Mouse (Mus musculus) hindbrain, postnatal 0 days (tissue): ENCODE results near the gene Slc29a3. TPM values are rescaled to one million over a fixed set of nuclear protein-coding genes. Genes with fewer than 3 reads are reported as not detected.
"Not testable (repeated sequence)": the region's sequence is repeated elsewhere in the genome, so short reads cannot be mapped to it uniquely, and the experiment has no call there.

Source experiments
- ATAC-seq: fragments of 200-750 bp; cut with Nextera tagmentation; 2 replicates; pipeline ENCODE4 v1.8.0; 2017; ENCODE audit warnings: mild to moderate bottlenecking, moderate TSS enrichment, moderate library complexity
- DNase-seq: peaks from one replicate; pipeline ENCODE4 v3.0.0-alpha.2; 2015; ENCODE audit warnings: low spot score
- H3K27ac ChIP-seq: fragments of 300-500 bp; sonication (generic); 2 replicates; pipeline ENCODE4 v1.5.1; 2014; ENCODE audit warnings: mild to moderate bottlenecking
- H3K27me3 ChIP-seq: fragments of 300-500 bp; sonication (generic); 2 replicates; pipeline ENCODE4 v1.6.1; 2014; ENCODE audit warnings: low read length, mixed read lengths; ENCODE audit not compliant: insufficient read depth
- H3K36me3 ChIP-seq: fragments of 300-500 bp; sonication (generic); 2 replicates; pipeline ENCODE4 v1.6.1; 2014; ENCODE audit warnings: low read length, mixed read lengths; ENCODE audit not compliant: insufficient read depth
- H3K4me1 ChIP-seq: fragments of 300-500 bp; sonication (generic); 2 replicates; pipeline ENCODE4 v1.6.1; 2014; ENCODE audit warnings: antibody characterized with exemption, low read length, mixed read lengths; ENCODE audit not compliant: insufficient read depth
- H3K4me2 ChIP-seq: fragments of 300-500 bp; sonication (generic); 2 replicates; pipeline ENCODE4 v1.6.1; 2014; ENCODE audit warnings: low read depth, mild to moderate bottlenecking, low read length, moderate library complexity, mixed read lengths
- H3K4me3 ChIP-seq: fragments of 300-500 bp; sonication (generic); 2 replicates; pipeline ENCODE4 v1.5.1; 2014; ENCODE audit warnings: low read length
- H3K9ac ChIP-seq: fragments of 300-500 bp; sonication (generic); replicated peaks from 2 replicates; pipeline ENCODE4 v1.6.1; 2014; ENCODE audit warnings: mild to moderate bottlenecking, low read length, moderate library complexity, mixed read lengths
- H3K9me3 ChIP-seq: fragments of 300-500 bp; sonication (generic); 2 replicates; pipeline ENCODE4 v1.6.1; 2016; ENCODE audit warnings: low read length, mixed read lengths
- CTCF ChIP-seq: IDR thresholded peaks from 2 replicates; pipeline ENCODE4 v1.5.1; 2016; ENCODE audit warnings: antibody characterized with exemption, control low read depth, low read depth
- WGBS: fragments of 180-500 bp; shearing (Covaris S2); extraction: QIAGEN DNeasy Blood & Tissue Kit; methylation state at CpG from one replicate; pipeline ENCODE4 v1.1.7; 2014; 5-methylcytosine and 5-hydroxymethylcytosine counted together
- polyA plus RNA-seq: library from polyadenylated mRNA; unstranded; fragments of >200 nt; fragmentation: Nextera tagmentation; extraction: Ambion mirVana; gene quantifications from 2 replicates; pipeline ENCODE4 v1.2.1, GENCODE M21; 2015
- total RNA-seq: library from RNA; depleted of rRNA; stranded (reverse); fragments of >200 nt; gene quantifications from 2 replicates; pipeline ENCODE4 v1.2.3, GENCODE M21; 2014

Slc29a3 gene
- total and polyA plus RNA-seq, 2 experiments from 2014 or later, result 9.1 to 10.0 TPM

GRCm38 (mm10) chr10:60720461-60720860 lies 32.1 kb downstream of the Slc29a3 start:
- no peak overlapping the region for H3K4me3 ChIP-seq
- H3K9me3 ChIP-seq, result no peaks in the 10 kb centered on the region
- H3K4me2 ChIP-seq, result no peak overlapping the region
- DNase-seq, result no peak
- H3K36me3 ChIP-seq, result 0 out of 2 replicates have a peak, but pooled peaks cover 4% of the 10 kb centered on the region
- no peak for ATAC-seq
- no peaks in the 10 kb centered on the region for H3K4me1 ChIP-seq
- H3K27me3 ChIP-seq, result no peaks in the 10 kb centered on the region
- 87% methylated on average over 5 of the region's 5 CpGs for WGBS
- TF ChIP-seq CTCF, result no peak
- H3K9ac ChIP-seq, result no peak overlapping the region
- no peak overlapping the region for H3K27ac ChIP-seq

GRCm38 (mm10) chr10:60718491-60718890 lies 34.1 kb downstream of the Slc29a3 start:
- H3K36me3 ChIP-seq, result peaks cover 11% of the 10 kb centered on the region; the same call in 1 of the 2 replicates
- ATAC-seq (no peak), DNase-seq (no peak)
- no peak for TF ChIP-seq CTCF
- no peak overlapping the region for H3K9ac ChIP-seq
- no peaks in the 10 kb centered on the region for H3K27me3 ChIP-seq
- no peak overlapping the region for H3K27ac ChIP-seq
- no peaks in the 10 kb centered on the region for H3K9me3 ChIP-seq
- H3K4me2 ChIP-seq, result no peak overlapping the region
- H3K4me3 ChIP-seq, result no peak overlapping the region
- WGBS, result 94% methylated on average over 2 of the region's 2 CpGs
- H3K4me1 ChIP-seq, result no peaks in the 10 kb centered on the region

GRCm38 (mm10) chr10:60716449-60716848 lies 36.1 kb downstream of the Slc29a3 start:
- WGBS, result 97% methylated on average over 3 of the region's 3 CpGs
- ATAC-seq (no peak), DNase-seq (no peak)
- Histone ChIP-seq H3K27ac (no peak overlapping the region), H3K4me3 (no peak overlapping the region), H3K9ac (no peak overlapping the region), H3K27me3 (no peaks in the 10 kb centered on the region), H3K4me2 (no peak overlapping the region), H3K9me3 (no peaks in the 10 kb centered on the region), H3K36me3 (peaks cover 11% of the 10 kb centered on the region; the same call in 1 of the 2 replicates), H3K4me1 (no peaks in the 10 kb centered on the region)
- no peak for TF ChIP-seq CTCF

GRCm38 (mm10) chr10:60712299-60712698 lies 40.3 kb downstream of the Slc29a3 start:
- DNase-seq, H3K4me3 ChIP-seq, H3K9ac ChIP-seq, H3K4me2 ChIP-seq, ATAC-seq, H3K27me3 ChIP-seq, H3K9me3 ChIP-seq, H3K27ac ChIP-seq, H3K4me1 ChIP-seq: not testable (repeated sequence)
- H3K36me3 ChIP-seq, result peaks cover 11% of the 10 kb centered on the region; the same call in 1 of the 2 replicates
- 69% methylated on average over 8 of the region's 8 CpGs for WGBS

GRCm38 (mm10) chr10:60708837-60709236 lies 43.8 kb downstream of the Slc29a3 start:
- no peak for TF ChIP-seq CTCF
- no peak for ATAC-seq

GRCm38 (mm10) chr10:60706268-60706667 lies 46.3 kb downstream of the Slc29a3 start:
- no peaks in the 10 kb centered on the region for H3K9me3 ChIP-seq
- no peaks in the 10 kb centered on the region for H3K4me1 ChIP-seq
- no peak overlapping the region for H3K9ac ChIP-seq
- ATAC-seq (no peak), DNase-seq (no peak)
- no peak for TF ChIP-seq CTCF
- H3K27me3 ChIP-seq, result no peaks in the 10 kb centered on the region
- no peaks in the 10 kb centered on the region for H3K36me3 ChIP-seq
- H3K27ac ChIP-seq, result no peak overlapping the region
- H3K4me2 ChIP-seq, result no peak overlapping the region
- no peak overlapping the region for H3K4me3 ChIP-seq
- 91% methylated on average over 4 of the region's 4 CpGs for WGBS

More at GRCm38 (mm10) chr10:60708837-60709236, 43.8 kb downstream of the Slc29a3 start:
- H3K4me1 ChIP-seq, result no peaks in the 10 kb centered on the region
- no peaks in the 10 kb centered on the region for H3K9me3 ChIP-seq
- H3K4me3 ChIP-seq, result no peak overlapping the region
- no peak overlapping the region for H3K9ac ChIP-seq
- no peaks in the 10 kb centered on the region for H3K27me3 ChIP-seq
- H3K4me2 ChIP-seq, result no peak overlapping the region
- 87% methylated on average over 5 of the region's 5 CpGs for WGBS
- no peak for DNase-seq
- H3K27ac ChIP-seq, result no peak overlapping the region
- H3K36me3 ChIP-seq, result no peaks in the 10 kb centered on the region

GRCm38 (mm10) chr10:60705134-60705533 lies 47.5 kb downstream of the Slc29a3 start:
- H3K9ac ChIP-seq, result no peak overlapping the region
- ATAC-seq (no peak), DNase-seq (no peak)
- no peaks in the 10 kb centered on the region for H3K9me3 ChIP-seq
- H3K4me3 ChIP-seq, result no peak overlapping the region
- no peaks in the 10 kb centered on the region for H3K4me1 ChIP-seq
- H3K27ac ChIP-seq, result no peak overlapping the region
- TF ChIP-seq CTCF, result no peak
- no peak overlapping the region for H3K4me2 ChIP-seq
- H3K27me3 ChIP-seq, result no peaks in the 10 kb centered on the region
- H3K36me3 ChIP-seq, result no peaks in the 10 kb centered on the region
- 54% methylated on average over 2 of the region's 2 CpGs for WGBS
